Mouse (Mus musculus) bone marrow macrophage, adult 2 months (primary cell): Measurements from ENCODE around the gene Tchh.

Source experiments
- CTCF ChIP-seq: IDR thresholded peaks from 2 replicates; pipeline ENCODE4 v1.5.1; 2012; ENCODE audit warnings: low read depth, mild to moderate bottlenecking, low read length, moderate library complexity
- POLR2A ChIP-seq: IDR thresholded peaks from 2 replicates; pipeline ENCODE4 v1.6.1; 2012; ENCODE audit warnings: mild to moderate bottlenecking, low read depth, low read length, borderline replicate concordance

GRCm38 (mm10) chr3:93393366-93393765 lies 48.8 kb upstream of the Tchh start, which contains the start of gene Rptn:
- TF ChIP-seq POLR2A (no peak), CTCF (no peak)
